Mouse (Mus musculus): Measurements from ENCODE around the gene Gnl1. TPM values are rescaled to one million over a fixed set of nuclear protein-coding genes. Genes with fewer than 3 reads are reported as not detected.

The Gnl1 gene
- polyA plus RNA-seq, 1 experiment from 2014 or later = 43.1 TPM

GRCm38 (mm10) chr17:35991781-35992180, 12.1 kb downstream of the Gnl1 start:
- no peak overlapping the region for H3K27ac ChIP-seq (ENCODE audit: low read length)
- WGBS = 23% methylated on average over 10 of the region's 10 CpGs

GRCm38 (mm10) chr17:35993675-35994074, 14.0 kb downstream of the Gnl1 start:
- Histone ChIP-seq H3K9me3 (ENCODE audit: control insufficient read depth, low read length) (no peaks in the 10 kb centered on the region), H3K27me3 (ENCODE audit: control insufficient read depth, insufficient read depth, low read depth, low read length) (no peaks in the 10 kb centered on the region), H3K4me1 (replicated peaks; ENCODE audit: control insufficient read depth, insufficient read depth, low read length) (peaks cover 18% of the 10 kb centered on the region), H3K4me3 (ENCODE audit: low read length) (peak overlapping the region; percentile 71), H3K9ac (ENCODE audit: low read length) (no peak overlapping the region), H3K36me3 (ENCODE audit: control insufficient read depth, insufficient read depth, low read length) (peaks cover 3% of the 10 kb centered on the region), H3K27ac (ENCODE audit: low read length) (no peak overlapping the region), H3K4me2 (ENCODE audit: low read depth, low read length) (peak overlapping the region; percentile 69)
- peak; percentile 75 for ATAC-seq (ENCODE audit: low read depth)
- 7% methylated on average over 17 of the region's 17 CpGs for WGBS

More at GRCm38 (mm10) chr17:35991781-35992180, 12.1 kb downstream of the Gnl1 start:
- H3K4me1 ChIP-seq (replicated peaks; ENCODE audit: control insufficient read depth, insufficient read depth, low read length) = peaks cover 11% of the 10 kb centered on the region
- no peaks in the 10 kb centered on the region for H3K27me3 ChIP-seq (ENCODE audit: control insufficient read depth, insufficient read depth, low read depth, low read length)
- peaks cover 14% of the 10 kb centered on the region for H3K36me3 ChIP-seq (ENCODE audit: control insufficient read depth, insufficient read depth, low read length)
- ATAC-seq (ENCODE audit: low read depth) = peak; percentile 55
- no peaks in the 10 kb centered on the region for H3K9me3 ChIP-seq (ENCODE audit: control insufficient read depth, low read length)
- no peak overlapping the region for H3K4me2 ChIP-seq (ENCODE audit: low read depth, low read length)
- H3K4me3 ChIP-seq (ENCODE audit: low read length) = no peak overlapping the region
- no peak overlapping the region for H3K9ac ChIP-seq (ENCODE audit: low read length)

- no peaks in the 10 kb centered on the region for H3K27me3 ChIP-seq (ENCODE audit: control insufficient read depth, insufficient read depth, low read depth, low read length)
- whole genome bisulfite sequencing = 4% methylated on average over 31 of the region's 31 CpGs
- H3K27ac ChIP-seq (ENCODE audit: low read length) = peak overlapping the region; percentile 43; the same call in 1 of the 2 replicates
These were observed 14.7 kb downstream of the Gnl1 start for GRCm38 (mm10) chr17:35994175-35994878.

GRCm38 (mm10) chr17:35994879-35995240, 15.2 kb downstream of the Gnl1 start:
- peak overlapping the region; percentile 43; the same call in 1 of the 2 replicates for H3K27ac ChIP-seq (ENCODE audit: low read length)

More at GRCm38 (mm10) chr17:35994175-35994878, 14.7 kb downstream of the Gnl1 start:
- no peaks in the 10 kb centered on the region for H3K36me3 ChIP-seq (ENCODE audit: control insufficient read depth, insufficient read depth, low read length)
- peak overlapping the region; percentile 69 for H3K4me2 ChIP-seq (ENCODE audit: low read depth, low read length)
- peak overlapping the region; percentile 71 for H3K4me3 ChIP-seq (ENCODE audit: low read length)
- H3K9ac ChIP-seq (ENCODE audit: low read length) = peak overlapping the region; percentile 74
- ATAC-seq (ENCODE audit: low read depth) = peak; percentile 74
- peaks cover 18% of the 10 kb centered on the region for H3K4me1 ChIP-seq (replicated peaks; ENCODE audit: control insufficient read depth, insufficient read depth, low read length)
- no peaks in the 10 kb centered on the region for H3K9me3 ChIP-seq (ENCODE audit: control insufficient read depth, low read length)

GRCm38 (mm10) chr17:35996949-35997348, 17.3 kb downstream of the Gnl1 start:
- H3K4me2 ChIP-seq (ENCODE audit: low read depth, low read length) = no peak overlapping the region
- H3K36me3 ChIP-seq (ENCODE audit: control insufficient read depth, insufficient read depth, low read length) = no peaks in the 10 kb centered on the region
- H3K27ac ChIP-seq (ENCODE audit: low read length) = no peak overlapping the region
- 2% methylated on average over 11 of the region's 11 CpGs for WGBS
- H3K27me3 ChIP-seq (ENCODE audit: control insufficient read depth, insufficient read depth, low read depth, low read length) = no peaks in the 10 kb centered on the region
- no peaks in the 10 kb centered on the region for H3K9me3 ChIP-seq (ENCODE audit: control insufficient read depth, low read length)
- H3K4me3 ChIP-seq (ENCODE audit: low read length) = no peak overlapping the region
- no peak overlapping the region for H3K9ac ChIP-seq (ENCODE audit: low read length)
- ATAC-seq (ENCODE audit: low read depth) = peak; percentile 63
- H3K4me1 ChIP-seq (replicated peaks; ENCODE audit: control insufficient read depth, insufficient read depth, low read length) = peaks cover 18% of the 10 kb centered on the region

More at GRCm38 (mm10) chr17:35994879-35995240, 15.2 kb downstream of the Gnl1 start:
- H3K36me3 ChIP-seq (ENCODE audit: control insufficient read depth, insufficient read depth, low read length) = no peaks in the 10 kb centered on the region
- peak overlapping the region; percentile 71 for H3K4me3 ChIP-seq (ENCODE audit: low read length)
- peaks cover 18% of the 10 kb centered on the region for H3K4me1 ChIP-seq (replicated peaks; ENCODE audit: control insufficient read depth, insufficient read depth, low read length)
- H3K9ac ChIP-seq (ENCODE audit: low read length) = peak overlapping the region; percentile 74
- WGBS = 4% methylated on average over 14 of the region's 14 CpGs
- peak overlapping the region; percentile 69 for H3K4me2 ChIP-seq (ENCODE audit: low read depth, low read length)
- H3K9me3 ChIP-seq (ENCODE audit: control insufficient read depth, low read length) = no peaks in the 10 kb centered on the region
- H3K27me3 ChIP-seq (ENCODE audit: control insufficient read depth, insufficient read depth, low read depth, low read length) = no peaks in the 10 kb centered on the region
- no peak for ATAC-seq (ENCODE audit: low read depth)

- H3K9ac ChIP-seq (ENCODE audit: low read length) = no peak overlapping the region
- no peaks in the 10 kb centered on the region for H3K36me3 ChIP-seq (ENCODE audit: control insufficient read depth, insufficient read depth, low read length)
- no peak for ATAC-seq (ENCODE audit: low read depth)
- no peak overlapping the region for H3K4me2 ChIP-seq (ENCODE audit: low read depth, low read length)
- no peaks in the 10 kb centered on the region for H3K9me3 ChIP-seq (ENCODE audit: control insufficient read depth, low read length)
- WGBS = 44% methylated on average over 12 of the region's 12 CpGs
- H3K4me1 ChIP-seq (replicated peaks; ENCODE audit: control insufficient read depth, insufficient read depth, low read length) = peaks cover 16% of the 10 kb centered on the region
- no peaks in the 10 kb centered on the region for H3K27me3 ChIP-seq (ENCODE audit: control insufficient read depth, insufficient read depth, low read depth, low read length)
- H3K27ac ChIP-seq (ENCODE audit: low read length) = no peak overlapping the region
- no peak overlapping the region for H3K4me3 ChIP-seq (ENCODE audit: low read length)
These were observed 18.3 kb downstream of the Gnl1 start for GRCm38 (mm10) chr17:35997713-35998510.

GRCm38 (mm10) chr17:35998545-35999305, 19.1 kb downstream of the Gnl1 start:
- 82% methylated on average over 6 of the region's 6 CpGs for WGBS
- H3K4me2 ChIP-seq (ENCODE audit: low read depth, low read length) = no peak overlapping the region
- H3K4me3 ChIP-seq (ENCODE audit: low read length) = no peak overlapping the region
- no peaks in the 10 kb centered on the region for H3K9me3 ChIP-seq (ENCODE audit: control insufficient read depth, low read length)
- H3K27ac ChIP-seq (ENCODE audit: low read length) = no peak overlapping the region
- H3K36me3 ChIP-seq (ENCODE audit: control insufficient read depth, insufficient read depth, low read length) = no peaks in the 10 kb centered on the region
- H3K9ac ChIP-seq (ENCODE audit: low read length) = no peak overlapping the region
- H3K4me1 ChIP-seq (replicated peaks; ENCODE audit: control insufficient read depth, insufficient read depth, low read length) = peaks cover 16% of the 10 kb centered on the region
- no peaks in the 10 kb centered on the region for H3K27me3 ChIP-seq (ENCODE audit: control insufficient read depth, insufficient read depth, low read depth, low read length)
- ATAC-seq (ENCODE audit: low read depth) = no peak

GRCm38 (mm10) chr17:35999356-35999755, 19.7 kb downstream of the Gnl1 start:
- Histone ChIP-seq H3K27me3 (ENCODE audit: control insufficient read depth, insufficient read depth, low read depth, low read length) (no peaks in the 10 kb centered on the region), H3K27ac (ENCODE audit: low read length) (no peak overlapping the region), H3K4me3 (ENCODE audit: low read length) (no peak overlapping the region), H3K36me3 (ENCODE audit: control insufficient read depth, insufficient read depth, low read length) (no peaks in the 10 kb centered on the region), H3K9me3 (ENCODE audit: control insufficient read depth, low read length) (no peaks in the 10 kb centered on the region), H3K4me2 (ENCODE audit: low read depth, low read length) (no peak overlapping the region), H3K9ac (ENCODE audit: low read length) (no peak overlapping the region), H3K4me1 (replicated peaks; ENCODE audit: control insufficient read depth, insufficient read depth, low read length) (peaks cover 16% of the 10 kb centered on the region)
- 78% methylated on average over 7 of the region's 7 CpGs for WGBS
- ATAC-seq (ENCODE audit: low read depth) = no peak

- H3K4me1 ChIP-seq (replicated peaks; ENCODE audit: control insufficient read depth, insufficient read depth, low read length) = peaks cover 11% of the 10 kb centered on the region
- no peak overlapping the region for H3K4me2 ChIP-seq (ENCODE audit: low read depth, low read length)
- 74% methylated on average over 4 of the region's 4 CpGs for WGBS
- H3K9me3 ChIP-seq (ENCODE audit: control insufficient read depth, low read length) = no peaks in the 10 kb centered on the region
- no peak overlapping the region for H3K9ac ChIP-seq (ENCODE audit: low read length)
- no peak overlapping the region for H3K27ac ChIP-seq (ENCODE audit: low read length)
- no peaks in the 10 kb centered on the region for H3K27me3 ChIP-seq (ENCODE audit: control insufficient read depth, insufficient read depth, low read depth, low read length)
- H3K4me3 ChIP-seq (ENCODE audit: low read length) = no peak overlapping the region
- H3K36me3 ChIP-seq (ENCODE audit: control insufficient read depth, insufficient read depth, low read length) = no peaks in the 10 kb centered on the region
- no peak for ATAC-seq (ENCODE audit: low read depth)
These were observed 20.7 kb downstream of the Gnl1 start for GRCm38 (mm10) chr17:36000349-36000748.

Data from lung, embryonic 16.5 days (tissue).